Mouse (Mus musculus): Measurements from ENCODE around the gene Lmcd1. TPM values are rescaled to one million over a fixed set of nuclear protein-coding genes. Genes with fewer than 3 reads are reported as not detected.

Lmcd1 gene
- polyA plus RNA-seq (2014; fragmentation: Illumina TruSeq; extraction: RNeasy Lipid Tissue Mini Kit (QIAGEN cat#74804)), result 6.0 TPM

DNA sequence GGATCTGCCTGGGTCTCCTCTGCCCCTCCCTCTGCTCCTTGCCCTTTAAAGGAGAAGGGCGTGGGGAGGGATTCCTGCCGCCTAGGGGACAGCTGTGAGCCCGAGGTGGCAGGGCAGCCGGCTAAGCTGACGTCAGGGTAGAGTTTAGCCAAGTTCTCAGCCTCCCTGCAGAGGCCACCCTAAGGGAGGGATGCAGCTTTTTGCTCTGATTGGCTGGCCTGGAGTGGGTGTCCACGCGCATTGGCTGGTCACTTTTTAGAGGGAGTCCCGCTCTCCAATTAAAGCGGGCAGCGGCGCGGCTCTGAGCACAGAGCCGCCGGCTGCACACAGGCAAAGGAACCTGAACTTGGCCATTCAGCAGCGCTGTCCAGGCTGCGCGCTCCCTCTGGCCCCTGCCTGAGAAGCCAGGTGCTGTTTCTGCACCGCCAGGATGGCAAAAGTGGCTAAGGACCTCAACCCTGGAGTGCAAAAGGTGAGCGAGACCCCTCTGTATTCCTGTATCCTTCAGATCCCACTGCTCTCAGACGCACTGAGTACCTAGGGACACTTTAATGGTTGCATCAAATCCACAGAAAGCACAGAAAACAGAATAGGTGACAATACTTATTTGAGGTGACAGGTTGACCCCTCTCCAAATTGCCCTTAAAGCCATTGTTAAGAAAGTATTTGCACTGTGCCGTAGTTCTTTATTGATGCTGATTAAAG is at the start of gene Lmcd1:
Gene Lmcd1 (plus strand): TSS at position 258 of the 705 bp plus-strand sequence.

Other genes starting within 250 kb of the Lmcd1 start
- gene Ssu2, start 114.3 kb downstream of the Lmcd1 start, polyA plus RNA-seq (2014; fragmentation: Illumina TruSeq; extraction: RNeasy Lipid Tissue Mini Kit (QIAGEN cat#74804)), result 0.83 TPM
- not detected for gene Cav3, start 185.7 kb downstream of the Lmcd1 start, polyA plus RNA-seq (2014; fragmentation: Illumina TruSeq; extraction: RNeasy Lipid Tissue Mini Kit (QIAGEN cat#74804))
- 35.1 TPM for gene Oxtr, start 216.2 kb downstream of the Lmcd1 start, polyA plus RNA-seq (2014; fragmentation: Illumina TruSeq; extraction: RNeasy Lipid Tissue Mini Kit (QIAGEN cat#74804))

All from ovary, adult 10 weeks (tissue).